Mouse (Mus musculus) hematopoietic stem cell, adult 5-6 weeks (primary cell): Measurements from ENCODE around the gene Cdc42ep5. TPM values are rescaled to one million over a fixed set of nuclear protein-coding genes. Genes with fewer than 3 reads are reported as not detected.

Source experiments
- ATAC-seq, 2 experiments: fragments of 125-278 bp in 1 of 2; replicated peaks in 1 of 2; 2 replicates each; pipeline ENCODE4 v1.8.0; 2016 to 2017; ENCODE audit warnings: inconsistent platforms in 2 of 2, mild to moderate bottlenecking in 2 of 2, moderate number of reproducible peaks in 2 of 2, low read depth in 1 of 2, moderate TSS enrichment in 1 of 2; ENCODE audit not compliant: low FRiP score in 2 of 2, poor library complexity in 2 of 2, severe bottlenecking in 2 of 2, insufficient read depth in 1 of 2, low TSS enrichment in 1 of 2
- total RNA-seq: library from RNA; stranded (forward); fragments of 172-1452, 232-1000 nt; gene quantifications from 2 replicates; pipeline ENCODE4 v1.2.3, GENCODE M21; 2017

Cdc42ep5 gene
- total RNA-seq, 1 experiment from 2014 or later: not detected

GRCm38 (mm10) chr7:4136404-4136770, 28.3 kb downstream of the Cdc42ep5 start:
- peak in 1 of 2 experiments; percentile 13; a peak in 1 of 4 replicates for ATAC-seq

GRCm38 (mm10) chr7:4134911-4135310, 29.7 kb downstream of the Cdc42ep5 start:
- no peak for ATAC-seq

GRCm38 (mm10) chr7:4132998-4133397, 31.7 kb downstream of the Cdc42ep5 start:
- ATAC-seq: no peak

- no peak for ATAC-seq
Measured at GRCm38 (mm10) chr7:4132581-4132980, 32.1 kb downstream of the Cdc42ep5 start.

GRCm38 (mm10) chr7:4131964-4132363, 32.7 kb downstream of the Cdc42ep5 start:
- ATAC-seq: no peak

- peak; percentile 72 to 73; a peak in 3 of 4 replicates for ATAC-seq
Measured at GRCm38 (mm10) chr7:4130686-4131452, 33.8 kb downstream of the Cdc42ep5 start.

- no peak for ATAC-seq
Measured at GRCm38 (mm10) chr7:4128860-4129259, 35.8 kb downstream of the Cdc42ep5 start.

GRCm38 (mm10) chr7:4127894-4128293, 36.8 kb downstream of the Cdc42ep5 start:
- no peak for ATAC-seq

- ATAC-seq: no peak
Measured at GRCm38 (mm10) chr7:4126992-4127785, 37.5 kb downstream of the Cdc42ep5 start.

GRCm38 (mm10) chr7:4125306-4125705, 39.4 kb downstream of the Cdc42ep5 start:
- no peak for ATAC-seq

GRCm38 (mm10) chr7:4124856-4125255, 39.8 kb downstream of the Cdc42ep5 start:
- ATAC-seq: no peak

- ATAC-seq: peak; percentile 59 to 65
Measured at GRCm38 (mm10) chr7:4124315-4124759, 40.3 kb downstream of the Cdc42ep5 start.

- no peak for ATAC-seq
Measured at GRCm38 (mm10) chr7:4123732-4124131, 40.9 kb downstream of the Cdc42ep5 start.

GRCm38 (mm10) chr7:4122783-4123182, 41.9 kb downstream of the Cdc42ep5 start:
- no peak for ATAC-seq

GRCm38 (mm10) chr7:4122076-4122768, 42.4 kb downstream of the Cdc42ep5 start:
- no peak for ATAC-seq

- no peak for ATAC-seq
Measured at GRCm38 (mm10) chr7:4119976-4120921, 44.4 kb downstream of the Cdc42ep5 start.
